Mouse (Mus musculus) heart, adult 2 months (tissue): ENCODE measurements around the gene Fgd4.

Source experiments
- CTCF ChIP-seq: fragments of 200-600 bp; IDR thresholded peaks from 2 replicates; pipeline ENCODE4 v1.8.1; 2022; ENCODE audit warnings: antibody characterized with exemption, mild to moderate bottlenecking, moderate library complexity
- EP300 ChIP-seq: fragments of 200-500 bp; IDR thresholded peaks from 2 replicates; pipeline ENCODE4 v1.6.1; 2011; ENCODE audit warnings: low read depth, low read length, control low read depth; ENCODE audit not compliant: insufficient read depth
- POLR2A ChIP-seq: fragments of 200-500 bp; IDR thresholded peaks from 2 replicates; pipeline ENCODE4 v1.6.1; 2011; ENCODE audit warnings: mild to moderate bottlenecking, low read depth, low read length, control low read depth; ENCODE audit not compliant: insufficient read depth

DNA sequence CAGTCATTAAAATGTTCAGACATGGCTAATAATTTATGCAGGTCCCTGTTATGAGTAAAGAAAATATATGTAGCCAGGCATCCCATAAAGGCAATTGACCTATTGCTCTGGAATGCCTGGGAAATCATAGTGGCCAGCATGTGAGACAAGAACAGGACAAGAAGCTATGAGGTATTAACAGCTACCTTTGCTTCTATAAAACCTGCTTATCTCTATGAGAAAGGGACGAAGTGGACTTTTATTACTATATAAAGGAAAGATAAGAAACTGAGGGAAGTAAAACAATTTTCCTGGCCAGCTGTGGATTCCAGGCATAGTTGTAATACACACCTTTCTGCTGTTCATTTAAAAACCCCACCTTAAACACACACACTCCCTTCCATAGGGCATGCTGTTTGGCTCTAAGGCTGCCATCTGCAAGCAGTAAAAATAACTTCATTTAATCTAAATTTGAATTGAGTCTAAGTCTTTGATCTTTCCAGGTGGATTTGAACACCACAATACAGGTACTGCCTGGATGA is 114.8 kb downstream of the Fgd4 start:
- TF ChIP-seq EP300, result no peak
- TF ChIP-seq CTCF, result no peak
- TF ChIP-seq POLR2A, result no peak
